Mouse (Mus musculus) mouse embryonic stem cell (cell line): ENCODE results near the gene Fgfr2.

Source experiments
- in situ Hi-C, 2 experiments: fragments of 300-500 bp; cut with MboI; formaldehyde crosslinking; loops; 1 replicate in 1 of 2; 3 replicates in 1 of 2; pipeline ENCODE4 v1.14.3; 2019 to 2020; ENCODE audit warnings: low sequenced_read_pairs in 2 of 2, low pct_unique_long_range_greater_than_20kb in 1 of 2, mixed read lengths in 1 of 2; ENCODE audit not compliant: unreplicated experiment in 1 of 2

Fgfr2 gene

GRCm38 (mm10) chr7:132282161-132282560 is 841.0 kb downstream of the Fgfr2 start:
- in situ Hi-C loops = no loop called here

GRCm38 (mm10) chr7:132281753-132282152 is 841.4 kb downstream of the Fgfr2 start:
- in situ Hi-C loops = no loop called here

- in situ Hi-C loops = no loop called here
These were observed 844.5 kb downstream of the Fgfr2 start for GRCm38 (mm10) chr7:132278658-132279057.

- in situ Hi-C loops = no loop called here
These were observed 846.9 kb downstream of the Fgfr2 start for GRCm38 (mm10) chr7:132276287-132276686.

- in situ Hi-C loops = no loop called here
These were observed 849.2 kb downstream of the Fgfr2 start for GRCm38 (mm10) chr7:132273741-132274513.

- in situ Hi-C loops = no loop called here
These were observed 850.2 kb downstream of the Fgfr2 start for GRCm38 (mm10) chr7:132272984-132273383.

- in situ Hi-C loops = no loop called here
These were observed 852.8 kb downstream of the Fgfr2 start for GRCm38 (mm10) chr7:132270364-132270763.

GRCm38 (mm10) chr7:132269661-132270060 is 853.5 kb downstream of the Fgfr2 start:
- in situ Hi-C loops = no loop called here

GRCm38 (mm10) chr7:132267721-132268498 is 855.2 kb downstream of the Fgfr2 start:
- in situ Hi-C loops = no loop called here

- in situ Hi-C loops = no loop called here
These were observed 858.4 kb downstream of the Fgfr2 start for GRCm38 (mm10) chr7:132264763-132265162.

- in situ Hi-C loops = no loop called here
These were observed 860.0 kb downstream of the Fgfr2 start for GRCm38 (mm10) chr7:132263186-132263585.

GRCm38 (mm10) chr7:132262696-132263095 is 860.5 kb downstream of the Fgfr2 start:
- in situ Hi-C loops = no loop called here

GRCm38 (mm10) chr7:132261885-132262284 is 861.3 kb downstream of the Fgfr2 start:
- in situ Hi-C loops = no loop called here

GRCm38 (mm10) chr7:132260632-132261031 is 862.5 kb downstream of the Fgfr2 start:
- in situ Hi-C loops = no loop called here

GRCm38 (mm10) chr7:132258817-132259216 is 864.3 kb downstream of the Fgfr2 start:
- in situ Hi-C loops = no loop called here

GRCm38 (mm10) chr7:132258216-132258615 is 864.9 kb downstream of the Fgfr2 start:
- in situ Hi-C loops = no loop called here

GRCm38 (mm10) chr7:132253513-132253912 is 869.6 kb downstream of the Fgfr2 start:
- in situ Hi-C loops = no loop called here

- in situ Hi-C loops = no loop called here
These were observed 870.1 kb downstream of the Fgfr2 start for GRCm38 (mm10) chr7:132253078-132253477.

GRCm38 (mm10) chr7:132249563-132250119 is 873.5 kb downstream of the Fgfr2 start:
- in situ Hi-C loops = loop anchor here (25.0 kb wide), 1 partner anchor 638 kb away; no protein-coding TSS in a partner anchor
